Mouse (Mus musculus): Measurements from ENCODE around the gene Tamm41. TPM values are rescaled to one million over a fixed set of nuclear protein-coding genes. Genes with fewer than 3 reads are reported as not detected.

Tamm41 gene
- polyA plus RNA-seq, 1 experiment from 2014 or later: 57.7 TPM

GRCm38 (mm10) chr6:114988619-114988980, 49.1 kb downstream of the Tamm41 start:
- Histone ChIP-seq H3K4me3 (no peak overlapping the region), H3K36me3 (no peaks in the 10 kb centered on the region), H3K9ac (no peak overlapping the region), H3K4me1 (peaks cover 5% of the 10 kb centered on the region; the same call in 1 of the 2 replicates), H3K27me3 (no peaks in the 10 kb centered on the region), H3K9me3 (replicated peaks) (no peaks in the 10 kb centered on the region), H3K27ac (no peak overlapping the region), H3K4me2 (replicated peaks) (no peak overlapping the region)
- 68% methylated on average over 3 of the region's 3 CpGs for WGBS
- no peak for ATAC-seq (ENCODE audit: low FRiP score)

DNA sequence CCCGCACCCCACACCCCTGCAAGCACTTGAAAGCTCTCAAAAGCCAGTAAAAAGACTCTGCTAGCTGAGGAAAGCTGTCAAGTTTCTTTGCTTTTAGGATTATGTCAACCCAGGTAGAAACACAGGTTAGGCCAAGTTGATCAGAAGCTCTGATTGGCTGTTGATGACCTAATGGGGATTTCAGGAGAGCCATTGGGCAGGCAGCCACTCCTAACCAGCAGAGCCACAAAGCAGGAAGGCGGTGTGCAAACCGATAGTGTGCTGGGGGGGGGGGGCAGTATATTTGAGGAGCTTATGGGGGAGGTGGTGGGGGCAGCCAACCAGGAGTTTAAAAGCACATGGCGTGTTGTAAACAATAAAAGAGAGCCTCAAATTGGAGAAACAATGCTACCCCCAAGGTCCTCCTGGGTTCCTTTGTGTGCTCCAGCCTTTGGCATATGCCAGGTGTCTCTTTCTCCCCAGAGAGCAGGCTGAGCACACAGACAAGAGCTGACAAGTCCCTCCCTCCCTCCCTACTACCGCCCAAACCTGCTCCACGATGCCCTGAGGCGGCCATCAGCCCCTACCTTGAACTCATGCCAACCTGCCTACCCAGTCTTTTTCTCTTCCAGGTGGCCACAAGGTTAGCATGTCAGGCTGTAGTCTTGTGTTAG, 49.6 kb downstream of the Tamm41 start:
- Histone ChIP-seq H3K9ac (no peak overlapping the region), H3K4me2 (replicated peaks) (no peak overlapping the region), H3K36me3 (no peaks in the 10 kb centered on the region), H3K27ac (no peak overlapping the region), H3K4me3 (no peak overlapping the region), H3K27me3 (no peaks in the 10 kb centered on the region), H3K4me1 (peaks cover 5% of the 10 kb centered on the region; the same call in 1 of the 2 replicates), H3K9me3 (replicated peaks) (no peaks in the 10 kb centered on the region)
- ATAC-seq (ENCODE audit: low FRiP score): no peak
- 73% methylated on average over 7 of the region's 7 CpGs for WGBS

DNA sequence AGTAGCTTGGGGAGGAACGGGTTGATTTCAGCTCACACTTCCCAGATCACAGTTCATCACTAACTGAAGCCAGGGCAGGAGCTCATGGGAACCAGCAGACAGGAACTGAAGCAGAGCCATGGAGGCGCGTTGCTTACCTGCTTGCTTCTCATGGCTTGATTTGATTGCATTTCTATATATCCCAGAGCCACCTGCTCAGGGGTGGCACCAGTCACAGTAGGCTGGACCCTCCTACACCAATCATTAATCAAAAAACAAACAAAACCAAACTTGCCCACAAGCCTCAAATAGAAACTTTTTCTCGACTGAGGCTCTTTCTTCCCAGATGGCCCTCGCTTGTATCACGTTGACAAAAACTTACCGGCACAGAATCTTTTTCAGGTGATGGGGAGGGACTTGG, 55.0 kb downstream of the Tamm41 start:
- no peak overlapping the region for H3K9ac ChIP-seq
- no peaks in the 10 kb centered on the region for H3K9me3 ChIP-seq (replicated peaks)
- H3K4me2 ChIP-seq (replicated peaks): no peak overlapping the region
- 84% methylated on average over 7 of the region's 7 CpGs for WGBS
- no peak overlapping the region for H3K4me3 ChIP-seq
- no peak overlapping the region for H3K27ac ChIP-seq
- ATAC-seq (ENCODE audit: low FRiP score): no peak
- H3K36me3 ChIP-seq: no peaks in the 10 kb centered on the region
- no peaks in the 10 kb centered on the region for H3K27me3 ChIP-seq
- H3K4me1 ChIP-seq: no peaks in the 10 kb centered on the region

DNA sequence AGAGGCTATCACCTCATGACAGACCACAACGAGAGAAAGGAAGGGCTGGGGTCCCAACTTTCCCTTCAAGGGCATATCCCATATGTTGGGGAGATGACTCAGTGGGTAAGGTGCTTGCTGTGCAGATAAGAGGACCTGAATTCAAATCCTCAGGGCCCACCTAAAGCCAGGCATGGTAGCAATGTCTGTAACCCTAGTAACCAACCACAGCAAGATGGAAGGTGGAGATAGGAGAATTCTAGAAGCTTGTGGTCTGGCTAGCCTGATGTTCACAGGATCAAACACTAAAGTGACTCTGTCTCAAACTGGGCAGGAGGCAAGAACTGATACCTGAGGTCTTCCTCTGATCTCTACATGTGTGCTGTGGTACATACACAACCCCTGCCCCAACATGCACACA, 58.0 kb downstream of the Tamm41 start:
- Histone ChIP-seq H3K27me3 (no peaks in the 10 kb centered on the region), H3K9ac (no peak overlapping the region), H3K9me3 (replicated peaks) (no peaks in the 10 kb centered on the region), H3K4me1 (no peaks in the 10 kb centered on the region), H3K4me2 (replicated peaks) (no peak overlapping the region), H3K27ac (no peak overlapping the region), H3K36me3 (no peaks in the 10 kb centered on the region), H3K4me3 (no peak overlapping the region)
- ATAC-seq (ENCODE audit: low FRiP score): no peak
- WGBS: 85% methylated on average over 1 of the region's 1 CpGs

- Histone ChIP-seq H3K36me3 (no peaks in the 10 kb centered on the region), H3K9me3 (replicated peaks) (no peaks in the 10 kb centered on the region), H3K27ac (no peak overlapping the region), H3K4me3 (no peak overlapping the region), H3K4me2 (replicated peaks) (no peak overlapping the region), H3K9ac (no peak overlapping the region), H3K27me3 (no peaks in the 10 kb centered on the region), H3K4me1 (no peaks in the 10 kb centered on the region)
- ATAC-seq (ENCODE audit: low FRiP score): no peak
- 82% methylated on average over 7 of the region's 7 CpGs for WGBS
Observed at GRCm38 (mm10) chr6:114976915-114977419, 60.7 kb downstream of the Tamm41 start.

GRCm38 (mm10) chr6:114974331-114974730, 63.3 kb downstream of the Tamm41 start:
- H3K4me1 ChIP-seq: peaks cover 13% of the 10 kb centered on the region
- no peak overlapping the region for H3K27ac ChIP-seq
- WGBS: 91% methylated on average over 1 of the region's 1 CpGs
- H3K9ac ChIP-seq: no peak overlapping the region
- H3K4me3 ChIP-seq: no peak overlapping the region
- no peak for ATAC-seq (ENCODE audit: low FRiP score)
- H3K4me2 ChIP-seq (replicated peaks): no peak overlapping the region
- H3K9me3 ChIP-seq (replicated peaks): no peaks in the 10 kb centered on the region
- peaks cover 5% of the 10 kb centered on the region for H3K27me3 ChIP-seq
- no peaks in the 10 kb centered on the region for H3K36me3 ChIP-seq

GRCm38 (mm10) chr6:114972988-114973387, 64.7 kb downstream of the Tamm41 start:
- Histone ChIP-seq H3K9me3 (replicated peaks) (no peaks in the 10 kb centered on the region), H3K9ac (no peak overlapping the region), H3K4me3 (no peak overlapping the region), H3K27ac (no peak overlapping the region), H3K27me3 (peaks cover 12% of the 10 kb centered on the region), H3K4me1 (peaks cover 17% of the 10 kb centered on the region), H3K4me2 (replicated peaks) (no peak overlapping the region), H3K36me3 (no peaks in the 10 kb centered on the region)
- no peak for ATAC-seq (ENCODE audit: low FRiP score)
- 81% methylated on average over 1 of the region's 1 CpGs for WGBS

DNA sequence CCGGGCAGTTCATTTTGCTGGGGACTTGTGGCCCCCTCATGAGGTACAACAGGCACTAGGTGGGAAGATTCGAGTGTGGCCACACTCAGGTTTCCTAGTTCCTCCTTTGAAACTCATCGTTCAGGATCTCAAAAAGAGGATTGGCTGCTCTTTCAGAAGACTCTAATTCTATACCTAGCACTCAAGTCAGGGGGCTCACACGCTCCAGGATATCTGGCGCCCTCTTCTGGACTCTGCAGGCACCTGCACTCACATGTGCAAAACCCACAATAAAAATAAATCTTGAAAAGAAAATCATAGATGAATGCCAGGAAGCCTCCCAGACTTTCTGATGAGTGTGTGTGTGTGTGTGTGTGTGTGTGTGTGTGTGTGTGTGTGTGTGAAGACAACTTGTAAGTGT, 66.8 kb downstream of the Tamm41 start:
- 70% methylated on average over 5 of the region's 5 CpGs for WGBS
- no peaks in the 10 kb centered on the region for H3K36me3 ChIP-seq
- H3K4me3 ChIP-seq: no peak overlapping the region
- no peak overlapping the region for H3K4me2 ChIP-seq (replicated peaks)
- no peak overlapping the region for H3K27ac ChIP-seq
- H3K27me3 ChIP-seq: peaks cover 30% of the 10 kb centered on the region
- no peak overlapping the region for H3K9ac ChIP-seq
- no peak for ATAC-seq (ENCODE audit: low FRiP score)
- peaks cover 24% of the 10 kb centered on the region for H3K4me1 ChIP-seq
- H3K9me3 ChIP-seq (replicated peaks): no peaks in the 10 kb centered on the region

DNA sequence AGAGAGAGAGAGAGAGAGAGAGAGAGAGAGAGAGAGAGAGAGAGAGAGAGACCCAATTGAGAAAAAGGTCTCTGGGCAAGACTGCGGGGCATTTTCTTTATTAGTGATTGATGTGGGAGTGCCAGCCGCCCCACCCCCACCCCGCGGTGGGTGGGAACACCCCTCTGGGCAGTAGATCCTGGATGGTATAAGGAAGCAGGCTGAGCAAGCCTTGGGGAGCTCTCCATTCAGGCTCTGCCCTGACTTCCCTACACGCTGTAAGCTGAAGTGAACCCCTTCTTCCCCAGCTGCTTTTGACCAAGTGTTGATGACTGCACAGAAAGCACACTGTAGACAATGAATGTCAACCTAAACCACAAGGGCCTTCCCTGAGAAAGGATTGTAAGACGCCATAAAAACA, 67.3 kb downstream of the Tamm41 start:
- Histone ChIP-seq H3K27ac (no peak overlapping the region), H3K4me1 (peaks cover 24% of the 10 kb centered on the region), H3K9me3 (replicated peaks) (no peaks in the 10 kb centered on the region), H3K4me3 (no peak overlapping the region), H3K36me3 (no peaks in the 10 kb centered on the region), H3K27me3 (peaks cover 30% of the 10 kb centered on the region), H3K4me2 (replicated peaks) (peak overlapping the region; percentile 100), H3K9ac (no peak overlapping the region)
- ATAC-seq (ENCODE audit: low FRiP score): no peak
- WGBS: 20% methylated on average over 6 of the region's 6 CpGs

- H3K27ac ChIP-seq: peak within 1 kb of the TSS; percentile 70
Observed at GRCm38 (mm10) chr6:114969213-114970120, 68.2 kb downstream of the Tamm41 start, which contains the start of gene Vgll4. Gene Vgll4 (minus strand): TSS chr6:114969994.

DNA sequence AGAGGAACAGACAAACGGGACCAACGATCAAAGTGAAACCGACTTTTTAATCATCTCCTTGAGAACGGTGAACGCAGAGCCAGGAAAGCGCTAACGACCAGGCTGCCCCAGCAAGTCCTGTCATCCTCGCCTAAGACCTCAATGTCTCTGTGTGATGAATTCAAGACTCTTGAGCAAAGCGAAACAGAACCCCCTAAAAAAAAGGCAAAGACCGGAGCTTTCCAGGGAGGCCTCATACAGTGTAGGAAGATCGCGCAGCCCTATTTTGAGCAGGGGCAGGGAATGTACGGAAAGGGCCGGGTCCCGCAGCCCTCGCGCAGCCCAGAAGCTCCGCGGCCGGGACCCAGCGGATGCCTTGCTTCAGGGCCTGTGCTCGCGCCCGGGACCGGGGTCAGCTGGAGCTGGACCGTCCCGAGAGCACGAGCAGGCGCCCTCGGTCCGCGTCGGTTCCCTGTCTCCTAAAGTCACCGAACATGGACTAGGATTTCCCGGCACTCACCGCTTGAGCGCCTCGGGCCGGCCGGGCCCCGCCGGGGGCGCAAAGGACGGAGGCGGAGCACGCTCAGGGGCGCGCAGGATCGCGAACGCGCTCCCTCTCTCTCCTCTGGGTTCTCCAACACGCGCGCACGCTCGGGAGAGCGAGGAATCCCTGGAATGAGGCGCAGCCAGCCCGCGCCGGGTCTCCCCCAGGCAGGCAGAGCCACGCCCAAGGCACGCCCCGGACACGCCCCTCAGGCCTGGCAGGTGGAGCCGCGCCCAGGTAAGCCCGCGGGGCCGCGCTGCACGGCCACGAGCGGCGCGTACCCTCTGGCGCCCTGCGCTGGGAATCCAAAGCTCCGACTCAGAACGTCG, 69.1 kb downstream of the Tamm41 start:
- Histone ChIP-seq H3K27ac (peak overlapping the region; percentile 70), H3K4me2 (replicated peaks) (peak overlapping the region; percentile 100), H3K9me3 (replicated peaks) (no peaks in the 10 kb centered on the region), H3K4me1 (peaks cover 28% of the 10 kb centered on the region), H3K4me3 (peak overlapping the region; percentile 67), H3K27me3 (peaks cover 30% of the 10 kb centered on the region), H3K9ac (peak overlapping the region; percentile 71), H3K36me3 (no peaks in the 10 kb centered on the region)
- WGBS: under 1% methylated on average over 72 of the region's 82 CpGs
- peak; percentile 75 for ATAC-seq (ENCODE audit: low FRiP score)

More at GRCm38 (mm10) chr6:114969213-114970120, 68.2 kb downstream of the Tamm41 start, which contains the start of gene Vgll4:
- H3K9ac ChIP-seq: peak within 1 kb of the TSS; percentile 71
- H3K4me3 ChIP-seq: peak within 1 kb of the TSS; percentile 67
- H3K4me2 ChIP-seq (replicated peaks): peak within 1 kb of the TSS; percentile 100
- H3K36me3 ChIP-seq: no peaks in the 10 kb centered on the region
- H3K27me3 ChIP-seq: peaks cover 30% of the 10 kb centered on the region
- peak; percentile 62 for ATAC-seq (ENCODE audit: low FRiP score)
- H3K4me1 ChIP-seq: peaks cover 24% of the 10 kb centered on the region
- under 1% methylated on average over 79 of the region's 79 CpGs for WGBS
- no peaks in the 10 kb centered on the region for H3K9me3 ChIP-seq (replicated peaks)

- H3K4me3 ChIP-seq: peak overlapping the region; percentile 67
- H3K4me2 ChIP-seq (replicated peaks): peak overlapping the region; percentile 100
- H3K9ac ChIP-seq: no peak overlapping the region
- no peak for ATAC-seq (ENCODE audit: low FRiP score)
- H3K9me3 ChIP-seq (replicated peaks): no peaks in the 10 kb centered on the region
- peaks cover 31% of the 10 kb centered on the region for H3K4me1 ChIP-seq
- WGBS: 49% methylated on average over 12 of the region's 12 CpGs
- H3K27me3 ChIP-seq: peaks cover 30% of the 10 kb centered on the region
- H3K36me3 ChIP-seq: no peaks in the 10 kb centered on the region
- H3K27ac ChIP-seq: no peak overlapping the region
Observed at GRCm38 (mm10) chr6:114967623-114968022, 70.1 kb downstream of the Tamm41 start.

Measured in hindbrain, embryonic 12.5 days (tissue).